Mouse (Mus musculus) C2C12 (cell line): Measurements from ENCODE around the gene Mvd. TPM values are rescaled to one million over a fixed set of nuclear protein-coding genes. Genes with fewer than 3 reads are reported as not detected.

ENCODE experiments used
- H3K27me3 ChIP-seq: one replicate; pipeline ENCODE4 v1.6.1; 2011; ENCODE audit not compliant: control insufficient read depth, insufficient read depth, insufficient read length
- H3K36me3 ChIP-seq: one replicate; pipeline ENCODE4 v1.6.1; 2011; ENCODE audit not compliant: control insufficient read depth, insufficient read depth
- H3K4me3 ChIP-seq: one replicate; pipeline ENCODE4 v1.5.1; 2011; ENCODE audit warnings: mild to moderate bottlenecking, control low read depth; ENCODE audit not compliant: poor library complexity, insufficient read depth, severe bottlenecking
- H3K79me2 ChIP-seq: one replicate; pipeline ENCODE4 v1.6.1; 2011; ENCODE audit not compliant: control insufficient read depth, insufficient read depth
- H3K79me3 ChIP-seq: one replicate; pipeline ENCODE4 v1.6.1; 2011; ENCODE audit warnings: low read depth, control low read depth
- H3ac ChIP-seq: one replicate; pipeline ENCODE3; 2011; ENCODE audit warnings: low read depth; ENCODE audit not compliant: control insufficient read depth, insufficient read length
- CEBPB ChIP-seq: IDR thresholded peaks from one replicate; pipeline ENCODE4 v1.6.1; 2011; ENCODE audit warnings: low read depth, mild to moderate bottlenecking, control low read depth, moderate library complexity
- CTCF ChIP-seq: IDR thresholded peaks from one replicate; pipeline ENCODE4 v1.5.1; 2011; ENCODE audit not compliant: control insufficient read depth, insufficient read depth, insufficient read length
- FOSL1 ChIP-seq: IDR thresholded peaks from one replicate; pipeline ENCODE4 v1.8.0; 2011; ENCODE audit warnings: mild to moderate bottlenecking, low read length; ENCODE audit not compliant: poor library complexity, insufficient read depth, severe bottlenecking
- MAX ChIP-seq: IDR thresholded peaks from one replicate; pipeline ENCODE4 v1.6.1; 2011; ENCODE audit warnings: mild to moderate bottlenecking, control low read depth
- MYOD1 ChIP-seq: IDR thresholded peaks from one replicate; pipeline ENCODE4 v1.6.1; 2011; ENCODE audit warnings: low read depth; ENCODE audit not compliant: control insufficient read depth, insufficient read length
- MYOG ChIP-seq: IDR thresholded peaks from one replicate; pipeline ENCODE4 v1.6.1; 2011; ENCODE audit not compliant: control insufficient read depth, insufficient read length; ENCODE audit errors: extremely low read depth
- USF1 ChIP-seq: IDR thresholded peaks from one replicate; pipeline ENCODE4 v1.6.1; 2011; ENCODE audit warnings: low read depth, mild to moderate bottlenecking, control low read depth, moderate library complexity
- polyA plus RNA-seq: library from polyadenylated mRNA; unstranded; fragments of >200 nt; fragmentation: generic; extraction: Trizol; gene quantifications from one replicate; pipeline ENCODE4 v1.2.1, GENCODE M21; 2012; ENCODE audit warnings: missing spikeins

Gene Mvd
- polyA plus RNA-seq, 1 experiment = 38.3 TPM

DNA sequence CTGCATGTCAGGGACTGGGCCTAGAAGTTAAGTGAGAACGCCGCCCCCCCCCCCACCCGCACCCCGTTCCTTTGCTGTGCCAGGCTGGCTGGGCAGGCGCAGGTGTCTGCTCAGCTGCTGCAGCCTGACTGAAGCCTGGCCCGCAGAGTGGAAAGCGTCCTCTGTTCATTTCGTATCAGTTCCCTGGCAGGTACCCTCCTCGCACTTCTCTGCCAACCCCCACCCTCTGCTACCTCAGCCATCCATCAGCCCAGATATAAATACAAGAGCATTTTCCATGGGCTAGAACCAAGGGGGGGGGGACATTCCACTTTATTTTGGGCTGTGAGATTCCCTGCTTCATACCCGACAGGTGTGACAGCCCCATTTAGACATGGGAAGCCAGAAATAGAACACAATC, 8.9 kb upstream of the Mvd start:
- TF ChIP-seq CEBPB (no peak), MYOG (no peak), USF1 (no peak), CTCF (no peak), FOSL1 (no peak)
- H3K27me3 ChIP-seq = peaks cover 47% of the 10 kb centered on the region
- no peak overlapping the region for H3K4me3 ChIP-seq
- no peaks in the 10 kb centered on the region for H3K79me2 ChIP-seq
- no peaks in the 10 kb centered on the region for H3K36me3 ChIP-seq
- no peaks in the 10 kb centered on the region for H3K79me3 ChIP-seq
- no peak overlapping the region for H3ac ChIP-seq

DNA sequence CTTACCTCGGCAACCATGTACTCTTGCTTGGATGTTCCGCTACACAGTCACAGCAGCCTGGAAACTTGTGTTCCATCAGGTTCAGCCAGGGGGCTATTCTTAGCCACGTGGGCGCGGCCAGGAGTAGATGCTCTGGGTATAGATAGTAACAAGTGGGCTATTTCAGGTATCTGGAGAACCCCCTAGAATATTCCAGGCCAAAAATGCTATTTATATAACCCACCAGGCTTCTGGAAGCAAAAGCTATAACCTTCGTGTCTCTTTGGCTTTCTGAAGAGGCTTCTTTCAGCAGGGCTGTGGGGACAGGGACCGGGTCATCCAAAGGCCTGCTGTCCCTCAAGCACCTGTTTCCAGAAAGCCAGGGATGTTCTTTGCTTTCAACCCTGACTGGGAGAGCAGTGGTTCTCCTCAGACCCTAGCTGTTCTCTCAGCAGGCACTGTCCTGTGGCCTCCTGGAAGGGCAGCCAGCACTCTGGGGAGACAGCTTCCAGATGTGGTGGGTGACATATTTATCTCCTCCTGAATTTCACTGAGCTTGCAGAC, 8.0 kb upstream of the Mvd start:
- no peak for TF ChIP-seq MAX
- TF ChIP-seq CTCF = no peak
- TF ChIP-seq CEBPB = no peak
- no peak for TF ChIP-seq MYOD1
- no peak for TF ChIP-seq USF1
- no peak for TF ChIP-seq FOSL1
- no peak for TF ChIP-seq MYOG
- Histone ChIP-seq H3K4me3 (no peak overlapping the region), H3K27me3 (peaks cover 46% of the 10 kb centered on the region), H3K79me3 (no peaks in the 10 kb centered on the region), H3ac (no peak overlapping the region), H3K79me2 (no peaks in the 10 kb centered on the region), H3K36me3 (no peaks in the 10 kb centered on the region)

GRCm38 (mm10) chr8:122445203-122445602, 2.0 kb upstream of the Mvd start:
- TF ChIP-seq FOSL1 = no peak
- TF ChIP-seq USF1 = no peak
- no peak for TF ChIP-seq MAX
- peak; percentile 18 for TF ChIP-seq CTCF
- TF ChIP-seq CEBPB = no peak
- TF ChIP-seq MYOG = no peak
- TF ChIP-seq MYOD1 = no peak

GRCm38 (mm10) chr8:122444058-122444748, 981 bp upstream of the Mvd start:
- TF ChIP-seq FOSL1 = no peak
- no peak for TF ChIP-seq CTCF
- no peak for TF ChIP-seq MYOG
- H3K79me3 ChIP-seq = no peaks in the 10 kb centered on the region
- no peaks in the 10 kb centered on the region for H3K36me3 ChIP-seq
- peaks cover 7% of the 10 kb centered on the region for H3K27me3 ChIP-seq
- H3K4me3 ChIP-seq = peak overlapping the region; percentile 32
- H3ac ChIP-seq = peak overlapping the region; percentile 44
- no peaks in the 10 kb centered on the region for H3K79me2 ChIP-seq

More at GRCm38 (mm10) chr8:122445203-122445602, 2.0 kb upstream of the Mvd start:
- Histone ChIP-seq H3K36me3 (no peaks in the 10 kb centered on the region), H3K79me2 (no peaks in the 10 kb centered on the region), H3K27me3 (peaks cover 12% of the 10 kb centered on the region), H3K79me3 (no peaks in the 10 kb centered on the region), H3K4me3 (no peak overlapping the region), H3ac (no peak overlapping the region)

DNA sequence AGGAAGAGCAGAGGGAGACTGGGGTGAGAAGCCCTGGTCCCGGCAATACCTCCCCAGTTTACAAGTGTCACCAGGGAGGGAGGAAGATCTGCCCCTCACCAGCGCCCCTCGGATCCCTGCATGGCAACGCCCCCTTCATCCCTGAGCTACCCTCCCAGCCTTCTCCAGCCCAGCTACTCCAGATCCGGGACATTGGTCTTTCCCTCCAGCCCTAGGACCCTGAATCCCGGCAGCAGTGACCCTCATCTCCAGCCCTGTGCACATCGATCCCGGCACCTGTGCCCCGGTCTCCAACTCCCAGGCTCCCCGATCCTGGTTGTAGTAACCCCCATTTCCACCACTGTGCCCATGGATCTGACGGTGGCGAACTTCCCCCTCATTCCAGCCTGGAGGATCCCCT, 441 bp downstream of the Mvd start:
- TF ChIP-seq CEBPB (no peak), MYOG (no peak), USF1 (no peak), MYOD1 (no peak), MAX (no peak)
- no peaks in the 10 kb centered on the region for H3K27me3 ChIP-seq
- H3ac ChIP-seq = peak overlapping the region; percentile 76

GRCm38 (mm10) chr8:122442356-122442755, 866 bp downstream of the Mvd start:
- H3K27me3 ChIP-seq = no peaks in the 10 kb centered on the region
- no peaks in the 10 kb centered on the region for H3K79me2 ChIP-seq
- H3K79me3 ChIP-seq = no peaks in the 10 kb centered on the region
- no peak for TF ChIP-seq FOSL1
- no peak for TF ChIP-seq MYOG
- no peak for TF ChIP-seq MAX
- no peaks in the 10 kb centered on the region for H3K36me3 ChIP-seq
- H3ac ChIP-seq = peak overlapping the region; percentile 76
- H3K4me3 ChIP-seq = peak overlapping the region; percentile 56

More for the DNA sequence above, 441 bp downstream of the Mvd start:
- Histone ChIP-seq H3K79me3 (no peaks in the 10 kb centered on the region), H3K79me2 (no peaks in the 10 kb centered on the region), H3K36me3 (no peaks in the 10 kb centered on the region), H3K4me3 (peak overlapping the region; percentile 56)
